ENCODE assay signal across 27 mouse cellular contexts in the genomic region with DNA sequence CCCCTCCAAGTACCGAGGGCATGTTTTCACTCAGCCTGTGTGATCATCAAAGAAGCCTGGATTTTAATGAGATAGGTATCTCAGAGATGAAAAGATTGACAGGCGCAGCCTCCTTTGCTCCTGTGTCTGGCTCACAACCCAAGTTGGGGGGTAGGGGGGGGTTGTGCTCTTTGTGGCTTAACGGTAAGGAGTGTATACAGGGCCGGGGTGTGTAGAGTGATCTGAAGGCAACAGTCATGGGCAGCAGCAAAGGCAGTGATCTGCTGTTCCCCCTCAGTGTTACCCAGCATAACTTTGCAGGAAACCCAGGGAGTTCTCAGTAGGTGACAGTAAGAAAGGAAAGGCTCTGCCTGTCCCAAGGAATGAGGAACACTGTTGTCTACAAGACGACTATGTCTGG.
"Had no signal": no experiment of that assay in that cellular context is flagged by ENCODE, and none has a peak within 500 bp of the region (broad histone marks: within the 10 kb centered on the region; RNA-seq: fewer than 3 reads in every experiment).

No protein-coding gene starts in this region.

- H3K4me1 ChIP-seq: heart, embryonic 10.5 days; heart, embryonic 13.5 days; heart, embryonic 15.5 days; hindbrain, embryonic 10.5 days; hindbrain, embryonic 12.5 days; intestine, embryonic 15.5 days; limb, embryonic 10.5 days; limb, embryonic 12.5 days had no signal

- ATAC-seq: forebrain, embryonic 16.5 days; hindbrain, embryonic 16.5 days; inflammation-experienced regulatory T-cells, adult 6 months; intestine, embryonic 15.5 days; intestine, postnatal 0 days had no signal

- H3K4me2 ChIP-seq: heart, embryonic 13.5 days; heart, embryonic 15.5 days; hindbrain, embryonic 12.5 days; hindbrain, embryonic 14.5 days; intestine, embryonic 15.5 days; limb, embryonic 12.5 days had no signal

- H3K4me3 ChIP-seq: gastrocnemius, adult 2 months; heart, adult 2 months; heart, embryonic 10.5 days; heart, embryonic 13.5 days; heart, embryonic 15.5 days; hindbrain, embryonic 10.5 days; hindbrain, embryonic 12.5 days; intestine, embryonic 15.5 days; layer of hippocampus, adult 2 months; left cerebral cortex, adult 2 months; limb, embryonic 10.5 days; limb, embryonic 12.5 days had no signal

- DNase-seq: gastrocnemius, adult 2 months; gastrocnemius, postnatal 10 days; gastrocnemius, postnatal 25 days; heart, adult 2 months; heart, postnatal 10 days; heart, postnatal 4 days; kidney, adult 18-20 months; kidney, adult 8-10 months; kidney, postnatal 10 days; kidney, postnatal 25 days; kidney, postnatal 4 days; liver had no signal

- H3K27ac ChIP-seq: gastrocnemius, adult 2 months; heart, adult 2 months; heart, embryonic 10.5 days; heart, embryonic 13.5 days; heart, embryonic 15.5 days; hindbrain, embryonic 10.5 days; hindbrain, embryonic 12.5 days; hindbrain, embryonic 14.5 days; intestine, embryonic 15.5 days; layer of hippocampus, adult 2 months; left cerebral cortex, adult 2 months; limb, embryonic 10.5 days; limb, embryonic 12.5 days had no signal

- H3K9me3 ChIP-seq: heart, embryonic 10.5 days; heart, embryonic 13.5 days; heart, embryonic 15.5 days; hindbrain, embryonic 10.5 days; hindbrain, embryonic 12.5 days; intestine, embryonic 15.5 days; limb, embryonic 10.5 days; limb, embryonic 12.5 days had no signal

- H3K36me3 ChIP-seq: heart, embryonic 10.5 days; heart, embryonic 13.5 days; heart, embryonic 15.5 days; hindbrain, embryonic 10.5 days; hindbrain, embryonic 12.5 days; intestine, embryonic 15.5 days; limb, embryonic 10.5 days; limb, embryonic 12.5 days had no signal

- H3K9ac ChIP-seq: heart, embryonic 13.5 days; heart, embryonic 15.5 days; hindbrain, embryonic 12.5 days; hindbrain, embryonic 14.5 days; intestine, embryonic 15.5 days; limb, embryonic 12.5 days had no signal

- H3K27me3 ChIP-seq: heart, embryonic 13.5 days; heart, embryonic 15.5 days; hindbrain, embryonic 12.5 days; intestine, embryonic 15.5 days; limb, embryonic 12.5 days had no signal
